Mouse (Mus musculus): ENCODE data around the gene Mucl2.
"Not testable (repeated sequence)": the region's sequence is repeated elsewhere in the genome, so short reads cannot be mapped to it uniquely, and the experiment has no call there.

Gene Mucl2

DNA sequence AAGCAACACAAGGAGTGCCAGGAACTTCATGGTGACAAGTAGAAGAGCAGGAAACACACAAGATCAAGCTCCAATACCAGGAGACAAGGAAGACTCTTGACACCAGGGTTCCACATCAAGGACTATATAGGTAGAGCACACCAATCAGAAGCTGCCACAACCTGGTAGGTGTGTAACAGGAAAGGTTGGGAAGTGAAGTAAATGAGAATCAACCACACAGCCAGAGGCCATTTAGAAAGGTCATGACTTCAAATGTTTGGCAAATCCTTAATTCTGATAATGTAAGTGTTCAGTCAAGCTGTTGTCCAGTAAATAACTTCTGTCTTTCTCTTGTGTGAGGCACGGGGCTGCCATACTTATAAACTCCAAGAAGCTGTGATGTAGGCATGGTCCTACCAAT, at the start of gene Mucl2:
Mucl2 (minus strand) TSS at position 101 of the 400 bp plus-strand sequence.
- no peak for DNase-seq (ENCODE audit: low read depth, low spot score)

DNA sequence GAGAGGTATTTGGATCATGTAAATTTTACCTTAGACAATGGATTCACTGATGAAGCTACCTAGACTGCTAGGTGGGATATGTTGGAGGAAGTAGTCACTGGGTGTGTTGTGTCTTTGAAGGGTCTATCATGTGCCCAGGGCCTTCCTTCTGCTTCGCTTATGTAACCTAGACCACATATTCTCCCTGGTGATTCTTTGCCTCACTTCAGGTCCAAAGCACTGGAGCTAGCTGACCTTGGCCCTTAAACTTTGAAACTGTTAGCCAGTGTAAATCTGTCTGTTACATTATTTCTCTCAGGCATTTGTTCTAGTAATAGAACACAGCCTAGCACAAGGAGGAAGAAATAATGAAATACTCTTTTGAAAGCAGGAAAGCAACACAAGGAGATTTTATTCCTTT, 13.9 kb upstream of the Mucl2 start:
- not testable (repeated sequence) for DNase-seq (ENCODE audit: low read depth, low spot score)

Measured in telencephalon, adult 2 months (tissue).